Mouse (Mus musculus) intestine, embryonic 14.5 days (tissue): ENCODE results near the gene Hsf2. TPM values are rescaled to one million over a fixed set of nuclear protein-coding genes. Genes with fewer than 3 reads are reported as not detected.
A peak's percentile ranks its signal among the peaks of the same experiment; 100 is the strongest.
"Not testable (repeated sequence)": the region's sequence is repeated elsewhere in the genome, so short reads cannot be mapped to it uniquely, and the experiment has no call there.

Source experiments
- ATAC-seq: fragments of 200-750 bp; cut with Nextera tagmentation; replicated peaks from 2 replicates; pipeline ENCODE4 v1.8.0; 2017; ENCODE audit warnings: low read depth, moderate number of reproducible peaks, moderate TSS enrichment, moderate library complexity; ENCODE audit not compliant: low FRiP score, low TSS enrichment
- DNase-seq: peaks from one replicate; pipeline ENCODE4 v3.0.0-alpha.2; 2018; ENCODE audit warnings: low spot score
- H3K27ac ChIP-seq: fragments of 300-500 bp; sonication (generic); 2 replicates; pipeline ENCODE4 v1.5.1; 2014; ENCODE audit warnings: low read depth, mild to moderate bottlenecking, control low read depth
- H3K27me3 ChIP-seq: fragments of 300-500 bp; sonication (generic); replicated peaks from 2 replicates; pipeline ENCODE4 v1.6.1; 2014; ENCODE audit warnings: low read length, control low read depth; ENCODE audit not compliant: control insufficient read depth, insufficient read depth
- H3K36me3 ChIP-seq: fragments of 300-500 bp; sonication (generic); 2 replicates; pipeline ENCODE4 v1.6.1; 2014; ENCODE audit warnings: low read length, control low read depth; ENCODE audit not compliant: control insufficient read depth, insufficient read depth
- H3K4me1 ChIP-seq: fragments of 300-500 bp; sonication (generic); replicated peaks from 2 replicates; pipeline ENCODE4 v1.6.1; 2014; ENCODE audit warnings: low read length, control low read depth, mixed read lengths; ENCODE audit not compliant: control insufficient read depth, insufficient read depth
- H3K4me2 ChIP-seq: fragments of 300-500 bp; sonication (generic); 2 replicates; pipeline ENCODE4 v1.6.1; 2014; ENCODE audit warnings: low read length
- H3K4me3 ChIP-seq: fragments of 300-500 bp; sonication (generic); 2 replicates; pipeline ENCODE4 v1.5.1; 2014; ENCODE audit warnings: low read depth, low read length, control low read depth, mixed read lengths
- H3K9ac ChIP-seq: fragments of 300-500 bp; sonication (generic); 2 replicates; pipeline ENCODE4 v1.6.1; 2014; ENCODE audit warnings: mild to moderate bottlenecking, low read length
- H3K9me3 ChIP-seq: fragments of 300-500 bp; sonication (generic); 2 replicates; pipeline ENCODE4 v1.6.1; 2016; ENCODE audit warnings: low read length, control low read depth; ENCODE audit not compliant: control insufficient read depth
- WGBS: fragments of 180-500 bp; shearing (Covaris S2); extraction: QIAGEN DNeasy Blood & Tissue Kit; methylation state at CpG from one replicate; pipeline ENCODE4 v1.1.7; 2014; 5-methylcytosine and 5-hydroxymethylcytosine counted together
- polyA plus RNA-seq: library from polyadenylated mRNA; unstranded; fragments of >200 nt; fragmentation: Nextera tagmentation; extraction: Ambion mirVana; gene quantifications from 2 replicates; pipeline ENCODE4 v1.2.1, GENCODE M21; 2014

Hsf2 gene
- polyA plus RNA-seq, 1 experiment from 2014 or later, result 25.2 TPM

GRCm38 (mm10) chr10:57514616-57515015 is 28.4 kb downstream of the Hsf2 start:
- ATAC-seq, result no peak
- Histone ChIP-seq H3K9ac (no peak overlapping the region), H3K27ac (no peak overlapping the region), H3K27me3 (no peaks in the 10 kb centered on the region), H3K4me3 (no peak overlapping the region), H3K36me3 (peaks cover 87% of the 10 kb centered on the region), H3K9me3 (no peaks in the 10 kb centered on the region), H3K4me2 (no peak overlapping the region), H3K4me1 (no peaks in the 10 kb centered on the region)
- DNase-seq, result no peak
- 94% methylated on average over 2 of the region's 2 CpGs for WGBS

GRCm38 (mm10) chr10:57515278-57515677 is 29.1 kb downstream of the Hsf2 start:
- ATAC-seq, result no peak
- no peak overlapping the region for H3K4me3 ChIP-seq
- no peak for DNase-seq

DNA sequence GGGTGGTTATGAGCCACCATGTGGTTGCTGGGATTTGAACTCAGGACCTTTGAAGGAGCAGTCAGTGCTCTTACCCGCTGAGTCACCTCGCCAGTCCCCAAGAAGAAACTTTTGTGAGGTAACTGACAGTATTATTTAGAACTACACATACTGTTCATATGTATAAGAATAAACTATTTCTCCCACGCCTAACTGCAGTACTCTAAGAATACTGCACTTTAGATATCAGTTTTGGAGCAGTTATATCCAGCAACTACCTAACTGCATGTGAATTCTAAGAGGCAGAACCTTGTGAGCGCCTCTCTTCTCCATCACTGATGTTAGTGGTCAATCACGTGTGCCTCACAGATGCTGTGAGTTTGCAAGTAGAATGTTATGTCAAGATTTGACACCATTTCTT is 40.3 kb downstream of the Hsf2 start:
- Histone ChIP-seq H3K4me1 (peaks cover 17% of the 10 kb centered on the region), H3K36me3 (peaks cover 54% of the 10 kb centered on the region), H3K9ac (no peak overlapping the region), H3K27me3 (no peaks in the 10 kb centered on the region), H3K4me3 (no peak overlapping the region), H3K9me3 (peaks cover 4% of the 10 kb centered on the region; the same call in 1 of the 2 replicates), H3K4me2 (no peak overlapping the region), H3K27ac (no peak overlapping the region)
- DNase-seq, result no peak
- no peak for ATAC-seq
- 94% methylated on average over 5 of the region's 5 CpGs for WGBS

More at GRCm38 (mm10) chr10:57515278-57515677, 29.1 kb downstream of the Hsf2 start:
- 71% methylated on average over 1 of the region's 1 CpGs for WGBS
- H3K36me3 ChIP-seq, result peaks cover 88% of the 10 kb centered on the region
- H3K27me3 ChIP-seq, result no peaks in the 10 kb centered on the region
- no peak overlapping the region for H3K9ac ChIP-seq
- no peaks in the 10 kb centered on the region for H3K9me3 ChIP-seq
- no peak overlapping the region for H3K4me2 ChIP-seq
- no peak overlapping the region for H3K27ac ChIP-seq
- no peaks in the 10 kb centered on the region for H3K4me1 ChIP-seq

GRCm38 (mm10) chr10:57531076-57531475 is 44.9 kb downstream of the Hsf2 start:
- Histone ChIP-seq H3K9me3 (no peaks in the 10 kb centered on the region), H3K27me3 (no peaks in the 10 kb centered on the region), H3K4me1 (peaks cover 17% of the 10 kb centered on the region), H3K4me3 (peak overlapping the region; percentile 93), H3K36me3 (peaks cover 17% of the 10 kb centered on the region), H3K9ac (peak overlapping the region; percentile 96), H3K27ac (no peak overlapping the region), H3K4me2 (peak overlapping the region; percentile 85)
- ATAC-seq, result no peak
- WGBS, result 62% methylated on average over 2 of the region's 2 CpGs
- DNase-seq, result no peak

- H3K4me1 ChIP-seq, result peaks cover 17% of the 10 kb centered on the region
- ATAC-seq, result no peak
- peak overlapping the region; percentile 93 for H3K27ac ChIP-seq
- H3K9ac ChIP-seq, result peak overlapping the region; percentile 96
- no peaks in the 10 kb centered on the region for H3K9me3 ChIP-seq
- H3K4me3 ChIP-seq, result peak overlapping the region; percentile 93
- DNase-seq, result no peak
- no peaks in the 10 kb centered on the region for H3K27me3 ChIP-seq
- H3K4me2 ChIP-seq, result peak overlapping the region; percentile 85
- 3% methylated on average over 28 of the region's 28 CpGs for WGBS
- peaks cover 11% of the 10 kb centered on the region; the same call in 1 of the 2 replicates for H3K36me3 ChIP-seq
These were observed 45.5 kb downstream of the Hsf2 start for GRCm38 (mm10) chr10:57531616-57532217.

GRCm38 (mm10) chr10:57532218-57533101 is 46.3 kb downstream of the Hsf2 start, which contains the start of gene Serinc1:
Gene Serinc1 (minus strand): TSS chr10:57532530.
- Histone ChIP-seq H3K27ac (peak within 1 kb of the TSS; percentile 93), H3K27me3 (no peaks in the 10 kb centered on the region), H3K36me3 (peaks cover 4% of the 10 kb centered on the region; the same call in 1 of the 2 replicates), H3K4me3 (peak within 1 kb of the TSS; percentile 93), H3K9ac (peak within 1 kb of the TSS; percentile 96), H3K9me3 (no peaks in the 10 kb centered on the region), H3K4me1 (peaks cover 17% of the 10 kb centered on the region), H3K4me2 (peak within 1 kb of the TSS; percentile 85)
- WGBS, result 14% methylated on average over 49 of the region's 49 CpGs
- ATAC-seq (peak; percentile 100), DNase-seq (peak; percentile 94)

GRCm38 (mm10) chr10:57543890-57544289 is 57.7 kb downstream of the Hsf2 start:
- not testable (repeated sequence) for H3K36me3 ChIP-seq, H3K9me3 ChIP-seq, DNase-seq, H3K9ac ChIP-seq, ATAC-seq, H3K4me1 ChIP-seq, H3K27me3 ChIP-seq, H3K4me3 ChIP-seq, H3K27ac ChIP-seq, H3K4me2 ChIP-seq
- WGBS, result 86% methylated on average over 9 of the region's 9 CpGs

DNA sequence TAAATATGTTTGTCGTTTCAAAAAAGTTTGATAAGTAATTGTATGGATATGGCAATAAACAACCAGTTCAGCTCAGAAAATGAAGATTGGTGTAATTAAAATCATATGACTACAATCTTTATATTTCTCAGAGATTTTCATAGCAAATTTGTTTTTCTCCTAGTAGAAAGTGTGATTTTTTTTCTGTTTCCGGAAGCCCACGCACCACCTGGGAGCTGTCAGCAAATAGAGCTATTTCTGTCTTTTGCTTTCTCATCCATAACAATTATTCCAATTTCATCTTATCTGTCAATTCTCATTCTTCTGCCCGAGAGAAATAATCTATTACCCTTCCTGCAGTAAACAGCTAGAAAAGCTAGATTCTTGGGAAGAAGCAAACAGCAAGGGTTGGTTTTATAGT is 63.4 kb downstream of the Hsf2 start:
- Histone ChIP-seq H3K4me3 (no peak overlapping the region), H3K36me3 (no peaks in the 10 kb centered on the region), H3K4me1 (no peaks in the 10 kb centered on the region), H3K27ac (no peak overlapping the region), H3K9me3 (no peaks in the 10 kb centered on the region), H3K27me3 (no peaks in the 10 kb centered on the region), H3K4me2 (no peak overlapping the region), H3K9ac (no peak overlapping the region)
- WGBS, result 86% methylated on average over 4 of the region's 4 CpGs
- DNase-seq (no peak), ATAC-seq (no peak)
